Mouse (Mus musculus): ENCODE measurements at regions not wholly inside any gene's neighbourhood (a gene's known extent, or its start where the extent isn't known, plus 50 kb on each side); places are given as distances from the start of the nearest gene placed in this dataset.

GRCm38 (mm10) chr15:38608207-38608870 lies 1183.0 kb downstream of the 4930447A16Rik start:
- DNase-seq (ENCODE audit: low spot score in 2 of 2) = no peak

- DNase-seq (ENCODE audit: low spot score in 2 of 2) = no peak
These were observed 1184.2 kb downstream of the 4930447A16Rik start for GRCm38 (mm10) chr15:38609522-38609921.
